Mouse (Mus musculus) spleen, adult 2 months (tissue): ENCODE measurements around the gene Arl4c. TPM values are rescaled to one million over a fixed set of nuclear protein-coding genes. Genes with fewer than 3 reads are reported as not detected.

Source experiments
- DNase-seq, 2 experiments: peaks; one replicate each; pipeline versions ENCODE4 v3.0.0 to v3.0.0-alpha.2; 2012 to 2021; ENCODE audit warnings: low spot score in 2 of 2, low read depth in 1 of 2
- H3K27ac ChIP-seq: fragments of 200-500 bp; 2 replicates; pipeline ENCODE4 v1.5.1; 2012; ENCODE audit warnings: low read length, inconsistent platforms; ENCODE audit not compliant: insufficient read depth
- H3K27me3 ChIP-seq: fragments of 200-500 bp; 2 replicates; pipeline ENCODE4 v1.6.1; 2012; ENCODE audit warnings: mild to moderate bottlenecking, moderate library complexity, low read length, inconsistent platforms; ENCODE audit not compliant: control insufficient read depth, insufficient read depth
- H3K36me3 ChIP-seq: fragments of 200-500 bp; 2 replicates; pipeline ENCODE4 v1.6.1; 2012; ENCODE audit warnings: mild to moderate bottlenecking, low read length, inconsistent platforms; ENCODE audit not compliant: control insufficient read depth, insufficient read depth
- H3K4me1 ChIP-seq: fragments of 200-500 bp; 2 replicates; pipeline ENCODE4 v1.6.1; 2011; ENCODE audit warnings: inconsistent platforms; ENCODE audit not compliant: control insufficient read depth, insufficient read depth, insufficient read length
- H3K4me3 ChIP-seq: fragments of 200-500 bp; 2 replicates; pipeline ENCODE4 v1.5.1; 2011; ENCODE audit warnings: mild to moderate bottlenecking, inconsistent platforms; ENCODE audit not compliant: insufficient read depth, insufficient read length; ENCODE audit errors: extremely low read depth
- CTCF ChIP-seq: fragments of 200-500 bp; IDR thresholded peaks from 2 replicates; pipeline ENCODE4 v1.5.1; 2011; ENCODE audit warnings: mild to moderate bottlenecking, inconsistent platforms; ENCODE audit not compliant: insufficient read depth, insufficient read length, insufficient replicate concordance; ENCODE audit errors: extremely low read depth
- POLR2A ChIP-seq: fragments of 200-500 bp; IDR thresholded peaks from 2 replicates; pipeline ENCODE4 v1.6.1; 2011; ENCODE audit warnings: low read depth, low read length, inconsistent platforms
- whole genome bisulfite sequencing: fragments of 180-500 bp; shearing (Covaris S2); methylation state at CpG from one replicate; pipeline ENCODE4 v1.1.7; 2018; 5-methylcytosine and 5-hydroxymethylcytosine counted together
- polyA plus RNA-seq: library from polyadenylated mRNA; depleted of rRNA; stranded (reverse); fragments of >200 nt; gene quantifications from 2 replicates; pipeline ENCODE4 v1.2.3, GENCODE M21; 2012

Gene Arl4c
- polyA plus RNA-seq, 1 experiment = 31.0 TPM

GRCm38 (mm10) chr1:88742372-88742771, 40.4 kb upstream of the Arl4c start:
- TF ChIP-seq CTCF = peak; percentile 48; the same call in 1 of the 2 replicates
- no peak for TF ChIP-seq POLR2A
- H3K27ac ChIP-seq = no peak overlapping the region
- no peaks in the 10 kb centered on the region for H3K4me1 ChIP-seq
- no peaks in the 10 kb centered on the region for H3K27me3 ChIP-seq
- H3K36me3 ChIP-seq = no peaks in the 10 kb centered on the region
- WGBS = 46% methylated on average over 7 of the region's 7 CpGs
- H3K4me3 ChIP-seq = no peak overlapping the region
- DNase-seq = peak in 1 of 2 experiments; percentile 19

- TF ChIP-seq POLR2A (no peak), CTCF (no peak)
- no peak overlapping the region for H3K27ac ChIP-seq
- no peaks in the 10 kb centered on the region for H3K4me1 ChIP-seq
- no peaks in the 10 kb centered on the region for H3K27me3 ChIP-seq
- no peak overlapping the region for H3K4me3 ChIP-seq
- no peaks in the 10 kb centered on the region for H3K36me3 ChIP-seq
- no peak for DNase-seq
- WGBS = 83% methylated on average over 4 of the region's 4 CpGs
Observed at GRCm38 (mm10) chr1:88739546-88739945, 37.5 kb upstream of the Arl4c start.

DNA sequence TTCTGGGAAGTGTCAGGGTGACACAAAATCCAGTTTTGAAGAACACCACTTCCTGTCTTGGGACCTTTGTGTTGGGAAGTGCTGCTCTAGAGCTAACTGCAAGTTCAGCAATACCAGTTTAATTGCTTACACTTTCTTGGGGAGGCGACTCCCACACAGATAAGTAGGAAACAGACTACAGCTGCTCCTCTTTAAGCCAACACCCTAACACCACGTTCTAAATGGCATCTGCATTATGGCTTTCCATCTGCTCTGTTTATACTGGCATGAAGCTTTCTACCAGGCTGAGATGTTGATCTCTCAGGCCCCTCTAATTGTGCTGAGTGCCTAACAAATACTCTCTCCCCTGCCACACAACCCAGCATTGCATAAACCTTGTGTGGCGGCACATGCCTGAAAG, 36.9 kb upstream of the Arl4c start:
- WGBS = 67% methylated on average over 3 of the region's 3 CpGs
- no peak overlapping the region for H3K27ac ChIP-seq
- no peak for DNase-seq

DNA sequence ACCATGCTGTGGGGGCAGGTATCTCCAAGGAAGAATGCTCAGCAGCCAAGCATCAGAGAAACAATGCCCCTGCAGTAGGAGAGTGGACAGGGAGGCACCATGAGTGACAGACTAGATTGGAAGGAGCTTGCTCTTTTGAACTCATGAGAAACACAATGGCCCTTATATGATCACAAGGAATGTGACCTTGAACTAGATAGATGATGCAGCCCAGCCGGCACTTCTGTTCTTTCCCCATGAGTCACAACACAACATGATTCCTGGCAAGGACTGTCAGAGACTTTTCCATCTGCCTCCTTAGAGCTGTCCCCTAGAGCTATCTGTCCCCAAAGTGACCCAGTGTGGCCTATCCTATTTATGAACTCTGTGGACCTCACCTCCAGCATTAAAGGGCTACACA, 27.5 kb upstream of the Arl4c start:
- DNase-seq = no peak
- H3K4me1 ChIP-seq = no peaks in the 10 kb centered on the region
- 97% methylated on average over 1 of the region's 1 CpGs for WGBS
- no peaks in the 10 kb centered on the region for H3K36me3 ChIP-seq
- no peak overlapping the region for H3K4me3 ChIP-seq
- H3K27me3 ChIP-seq = no peaks in the 10 kb centered on the region
- no peak overlapping the region for H3K27ac ChIP-seq
- TF ChIP-seq CTCF = no peak

More for the DNA sequence above, 36.9 kb upstream of the Arl4c start:
- TF ChIP-seq CTCF (no peak), POLR2A (no peak)
- Histone ChIP-seq H3K27me3 (no peaks in the 10 kb centered on the region), H3K36me3 (no peaks in the 10 kb centered on the region), H3K4me3 (no peak overlapping the region), H3K4me1 (no peaks in the 10 kb centered on the region)

GRCm38 (mm10) chr1:88727369-88727768, 25.3 kb upstream of the Arl4c start:
- H3K27me3 ChIP-seq = no peaks in the 10 kb centered on the region
- no peak overlapping the region for H3K4me3 ChIP-seq
- WGBS = 95% methylated on average over 1 of the region's 1 CpGs
- DNase-seq = no peak
- TF ChIP-seq CTCF (no peak), POLR2A (no peak)
- H3K27ac ChIP-seq = no peak overlapping the region
- H3K4me1 ChIP-seq = no peaks in the 10 kb centered on the region
- no peaks in the 10 kb centered on the region for H3K36me3 ChIP-seq

DNA sequence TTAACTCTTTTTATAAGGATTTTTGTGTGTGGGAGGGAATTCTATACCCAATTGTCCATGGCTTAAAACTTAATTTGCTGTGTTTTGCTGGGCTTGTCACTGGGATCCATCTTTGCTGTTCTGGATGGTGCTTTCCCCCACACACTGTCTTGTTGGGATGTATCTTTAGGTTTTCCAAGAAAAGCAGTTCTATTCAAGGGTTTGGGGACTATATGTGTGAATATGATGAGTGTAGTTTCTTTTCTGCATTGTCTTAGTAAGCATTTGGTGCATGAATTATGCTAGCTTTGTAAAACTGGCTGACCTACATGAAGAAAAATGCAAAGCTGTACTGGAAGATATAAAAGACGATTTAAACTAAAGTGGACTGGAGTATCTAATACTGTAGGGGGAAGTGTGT, 23.7 kb upstream of the Arl4c start:
- no peaks in the 10 kb centered on the region for H3K4me1 ChIP-seq
- no peak overlapping the region for H3K4me3 ChIP-seq
- 40% methylated on average over 1 of the region's 1 CpGs for WGBS
- no peak overlapping the region for H3K27ac ChIP-seq
- no peaks in the 10 kb centered on the region for H3K27me3 ChIP-seq
- no peak for DNase-seq
- H3K36me3 ChIP-seq = no peaks in the 10 kb centered on the region
- TF ChIP-seq CTCF = no peak
- TF ChIP-seq POLR2A = no peak

DNA sequence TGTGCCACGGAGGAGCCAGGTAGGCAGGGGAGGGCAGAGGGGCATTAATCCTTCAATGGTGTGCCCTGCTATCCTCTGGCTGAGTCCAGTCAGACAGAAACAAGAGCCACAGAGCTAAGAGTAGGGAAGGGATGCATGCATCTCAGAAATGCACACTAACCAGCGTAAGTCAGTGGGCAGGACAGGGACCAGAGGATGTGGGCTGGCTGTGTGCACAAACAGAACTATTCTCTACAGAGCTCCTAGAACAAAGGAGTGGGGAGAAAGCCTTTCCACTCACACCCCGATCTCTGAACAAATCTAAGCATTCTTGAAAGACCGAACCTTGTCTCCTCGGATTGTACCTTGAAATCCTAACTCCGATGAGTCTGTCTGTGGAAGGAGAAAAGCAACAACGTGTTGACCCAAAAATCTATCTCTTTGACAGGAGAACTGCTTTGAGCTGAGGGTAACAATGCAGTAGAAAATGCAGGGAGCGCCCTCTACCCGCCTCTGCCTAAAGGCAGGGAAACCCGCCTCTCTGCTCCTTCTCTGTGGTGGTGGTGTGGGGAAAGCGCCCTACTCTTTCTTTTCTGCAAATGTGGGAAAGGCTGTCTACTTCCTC, 18.7 kb upstream of the Arl4c start:
- no peaks in the 10 kb centered on the region for H3K27me3 ChIP-seq
- no peak overlapping the region for H3K27ac ChIP-seq
- no peak for DNase-seq
- no peak overlapping the region for H3K4me3 ChIP-seq
- H3K36me3 ChIP-seq = no peaks in the 10 kb centered on the region
- TF ChIP-seq POLR2A = no peak
- no peak for TF ChIP-seq CTCF
- 45% methylated on average over 11 of the region's 11 CpGs for WGBS
- H3K4me1 ChIP-seq = no peaks in the 10 kb centered on the region
